Comparison of ENCODE assay signal across 16 mouse cellular contexts in genomic region chr16:74517888-74518287, GRCm38 (mm10).
"Had no signal": no experiment of that assay in that cellular context is flagged by ENCODE, and none has a peak within 500 bp of the region (broad histone marks: within the 10 kb centered on the region; RNA-seq: fewer than 3 reads in every experiment).

No protein-coding gene starts in this region.

- H3K4me2 ChIP-seq: neural tube, embryonic 13.5 days; neural tube, embryonic 15.5 days; stomach, embryonic 15.5 days had no signal

- H3K4me3 ChIP-seq: neural tube, embryonic 13.5 days; neural tube, embryonic 15.5 days; stomach, embryonic 15.5 days had no signal

- H3K9me3 ChIP-seq: neural tube, embryonic 13.5 days; neural tube, embryonic 15.5 days; stomach, embryonic 15.5 days had no signal

- DNase-seq: retina, postnatal 1 day; right cerebral cortex, adult 18-20 months; right cerebral cortex, postnatal 14 days; right cerebral cortex, postnatal 25 days; right cerebral cortex, postnatal 4 days; spleen, adult 18-20 months; thymus, adult 18-20 months; thymus, adult 2 months; thymus, postnatal 14 days; thymus, postnatal 25 days; thymus, postnatal 36 days; thymus, postnatal 4 days had no signal

- H3K36me3 ChIP-seq: neural tube, embryonic 13.5 days; neural tube, embryonic 15.5 days; stomach, embryonic 15.5 days had no signal

- H3K9ac ChIP-seq: neural tube, embryonic 13.5 days; neural tube, embryonic 15.5 days; stomach, embryonic 15.5 days had no signal

- H3K27me3 ChIP-seq: neural tube, embryonic 13.5 days; neural tube, embryonic 15.5 days; stomach, embryonic 15.5 days had no signal

- H3K4me1 ChIP-seq: neural tube, embryonic 13.5 days; neural tube, embryonic 15.5 days; stomach, embryonic 15.5 days had no signal

- H3K27ac ChIP-seq: neural tube, embryonic 13.5 days; neural tube, embryonic 15.5 days; stomach, embryonic 15.5 days; stomach, postnatal 0 days had no signal
